Mouse (Mus musculus): ENCODE data around the gene Tbc1d22a. TPM values are rescaled to one million over a fixed set of nuclear protein-coding genes. Genes with fewer than 3 reads are reported as not detected.

Gene Tbc1d22a
- polyA plus RNA-seq, 1 experiment = 16.3 TPM

DNA sequence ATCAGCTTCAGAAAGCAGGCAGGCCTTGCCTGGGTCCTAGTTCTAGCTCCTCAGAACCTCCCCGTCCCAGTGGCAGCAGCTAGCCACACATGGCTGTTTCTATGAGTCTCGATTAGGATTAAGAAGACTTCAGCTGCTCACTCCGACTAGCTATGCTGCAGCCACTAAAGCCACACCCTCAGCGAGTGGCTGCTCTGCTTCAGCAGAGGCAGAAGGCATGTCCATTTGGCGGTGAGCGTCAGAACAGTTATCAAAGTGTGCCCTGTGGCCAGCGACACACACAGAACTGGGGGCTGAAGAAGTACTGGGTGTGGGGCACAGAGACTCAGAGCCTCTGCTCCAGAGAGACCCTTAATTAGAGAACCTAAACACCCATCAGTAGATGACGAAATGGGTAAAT, 210.7 kb downstream of the Tbc1d22a start:
- 71% methylated on average over 8 of the region's 8 CpGs for WGBS
- TF ChIP-seq CTCF (IDR thresholded peaks at IDR 0.05; ENCODE audit: control insufficient read depth, insufficient read depth, low read length) (no peak), POLR2A (IDR thresholded peaks at IDR 0.05; ENCODE audit: borderline replicate concordance, control insufficient read depth, low read depth, low read length) (no peak)
- no peak overlapping the region for H3K4me3 ChIP-seq (replicated peaks; ENCODE audit: control insufficient read depth, low read depth, low read length)
- peaks cover 2% of the 10 kb centered on the region; the same call in 1 of the 2 replicates for H3K4me1 ChIP-seq (ENCODE audit: control insufficient read depth, insufficient read depth, low read length)
- no peak overlapping the region for H3K27ac ChIP-seq (ENCODE audit: control insufficient read depth, insufficient read depth, low read depth, low read length, poor library complexity)

DNA sequence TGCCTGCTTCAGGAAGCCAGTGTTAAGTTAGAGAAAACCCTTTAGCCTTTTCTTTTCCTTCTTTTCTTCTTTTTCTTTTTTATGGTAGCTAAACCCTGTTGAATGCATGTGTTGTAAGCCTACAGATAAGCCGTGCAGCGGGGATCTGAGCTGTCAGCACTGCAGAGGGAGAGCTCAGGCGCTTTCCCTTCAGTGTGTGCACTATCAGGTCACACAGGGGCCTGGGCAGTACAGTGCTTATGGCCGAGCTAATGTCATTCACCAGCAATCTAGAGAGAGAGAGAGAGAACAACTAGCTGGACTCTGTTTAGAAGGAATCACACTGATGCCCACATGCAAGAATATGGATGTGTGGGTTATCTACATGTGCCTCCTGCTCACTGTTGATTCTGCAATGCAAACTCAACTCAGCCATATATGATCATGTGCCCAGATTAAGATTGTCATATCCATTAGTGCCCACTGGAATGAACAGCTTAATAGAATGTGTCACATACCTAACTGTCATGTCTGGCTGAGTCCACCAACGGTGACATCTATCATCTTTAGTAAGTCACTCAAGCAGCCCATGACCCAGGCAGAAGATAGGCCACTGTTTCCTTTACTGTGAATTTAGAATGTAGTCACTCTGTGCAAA, 212.2 kb downstream of the Tbc1d22a start:
- TF ChIP-seq POLR2A (IDR thresholded peaks at IDR 0.05; ENCODE audit: borderline replicate concordance, control insufficient read depth, low read depth, low read length) (no peak), CTCF (IDR thresholded peaks at IDR 0.05; ENCODE audit: control insufficient read depth, insufficient read depth, low read length) (no peak)
- WGBS = 80% methylated on average over 5 of the region's 5 CpGs

DNA sequence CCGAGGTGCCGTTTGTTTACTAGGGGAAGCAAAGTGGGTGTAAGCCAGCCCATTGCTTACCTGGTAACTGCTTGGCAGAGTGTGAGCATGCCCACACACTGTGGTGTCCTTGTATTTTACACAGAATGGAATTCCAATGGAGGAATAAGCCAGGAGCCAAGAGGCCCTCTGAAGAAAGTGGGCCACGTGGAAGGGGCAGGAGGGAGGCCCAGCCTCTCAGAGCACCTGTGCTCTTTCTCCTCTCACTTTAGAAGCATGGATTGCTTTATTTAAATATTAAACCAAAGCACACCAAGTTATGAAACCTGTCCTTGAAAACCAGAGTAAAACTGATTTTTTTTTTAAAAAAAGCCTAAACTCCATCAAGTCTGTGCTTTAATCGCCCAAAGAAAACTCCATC, 213.2 kb downstream of the Tbc1d22a start:
- no peak overlapping the region for H3K27ac ChIP-seq (ENCODE audit: control insufficient read depth, insufficient read depth, low read depth, low read length, poor library complexity)
- peaks cover 2% of the 10 kb centered on the region; the same call in 1 of the 2 replicates for H3K4me1 ChIP-seq (ENCODE audit: control insufficient read depth, insufficient read depth, low read length)
- no peak overlapping the region for H3K4me3 ChIP-seq (replicated peaks; ENCODE audit: control insufficient read depth, low read depth, low read length)
- WGBS = 83% methylated on average over 4 of the region's 4 CpGs
- TF ChIP-seq POLR2A (IDR thresholded peaks at IDR 0.05; ENCODE audit: borderline replicate concordance, control insufficient read depth, low read depth, low read length) = no peak
- no peak for TF ChIP-seq CTCF (IDR thresholded peaks at IDR 0.05; ENCODE audit: control insufficient read depth, insufficient read depth, low read length)

More for the DNA sequence above, 212.2 kb downstream of the Tbc1d22a start:
- no peak overlapping the region for H3K27ac ChIP-seq (ENCODE audit: control insufficient read depth, insufficient read depth, low read depth, low read length, poor library complexity)
- H3K4me1 ChIP-seq (ENCODE audit: control insufficient read depth, insufficient read depth, low read length) = peaks cover 2% of the 10 kb centered on the region; the same call in 1 of the 2 replicates
- no peak overlapping the region for H3K4me3 ChIP-seq (replicated peaks; ENCODE audit: control insufficient read depth, low read depth, low read length)

GRCm38 (mm10) chr15:86428496-86428895, 214.2 kb downstream of the Tbc1d22a start:
- no peak overlapping the region for H3K4me3 ChIP-seq (replicated peaks; ENCODE audit: control insufficient read depth, low read depth, low read length)
- no peak overlapping the region for H3K27ac ChIP-seq (ENCODE audit: control insufficient read depth, insufficient read depth, low read depth, low read length, poor library complexity)
- peaks cover 2% of the 10 kb centered on the region; the same call in 1 of the 2 replicates for H3K4me1 ChIP-seq (ENCODE audit: control insufficient read depth, insufficient read depth, low read length)
- WGBS = 84% methylated on average over 5 of the region's 5 CpGs
- TF ChIP-seq CTCF (IDR thresholded peaks at IDR 0.05; ENCODE audit: control insufficient read depth, insufficient read depth, low read length) (no peak), POLR2A (IDR thresholded peaks at IDR 0.05; ENCODE audit: borderline replicate concordance, control insufficient read depth, low read depth, low read length) (no peak)

DNA sequence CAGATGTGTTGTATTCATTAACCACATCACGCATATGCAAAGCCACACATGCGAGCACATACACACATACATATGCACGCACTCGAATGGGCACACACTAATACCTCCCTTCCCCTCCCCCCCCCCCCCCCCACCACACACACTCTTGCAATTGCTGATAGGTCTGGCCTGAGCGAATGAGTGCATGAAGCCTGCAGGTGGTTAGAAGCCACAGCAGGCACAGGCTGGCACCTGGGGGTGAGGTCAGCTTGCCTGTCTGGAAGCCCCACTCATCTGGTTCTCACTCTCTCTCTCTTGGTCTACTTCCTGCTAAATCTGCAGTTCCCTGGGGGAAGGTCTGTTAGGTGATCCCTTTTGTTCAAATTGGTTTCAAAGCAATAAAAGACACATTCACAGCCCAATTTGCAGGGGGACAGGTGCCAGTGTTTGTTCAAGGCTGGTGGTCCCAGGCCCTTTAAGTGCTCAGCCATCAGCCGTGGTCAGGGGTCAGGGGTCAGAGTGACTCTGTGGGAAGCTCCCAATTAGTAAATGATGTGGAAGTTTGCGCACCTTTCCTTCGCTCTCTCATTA, 215.6 kb downstream of the Tbc1d22a start:
- WGBS = 84% methylated on average over 8 of the region's 8 CpGs
- Histone ChIP-seq H3K4me1 (ENCODE audit: control insufficient read depth, insufficient read depth, low read length) (peaks cover 2% of the 10 kb centered on the region; the same call in 1 of the 2 replicates), H3K27ac (ENCODE audit: control insufficient read depth, insufficient read depth, low read depth, low read length, poor library complexity) (no peak overlapping the region), H3K4me3 (replicated peaks; ENCODE audit: control insufficient read depth, low read depth, low read length) (no peak overlapping the region)
- TF ChIP-seq POLR2A (IDR thresholded peaks at IDR 0.05; ENCODE audit: borderline replicate concordance, control insufficient read depth, low read depth, low read length) (no peak), CTCF (IDR thresholded peaks at IDR 0.05; ENCODE audit: control insufficient read depth, insufficient read depth, low read length) (no peak)

GRCm38 (mm10) chr15:86431539-86432080, 217.4 kb downstream of the Tbc1d22a start:
- Histone ChIP-seq H3K4me3 (replicated peaks; ENCODE audit: control insufficient read depth, low read depth, low read length) (no peak overlapping the region), H3K27ac (ENCODE audit: control insufficient read depth, insufficient read depth, low read depth, low read length, poor library complexity) (no peak overlapping the region), H3K4me1 (ENCODE audit: control insufficient read depth, insufficient read depth, low read length) (no peaks in the 10 kb centered on the region)
- TF ChIP-seq CTCF (IDR thresholded peaks at IDR 0.05; ENCODE audit: control insufficient read depth, insufficient read depth, low read length) = no peak
- TF ChIP-seq POLR2A (IDR thresholded peaks at IDR 0.05; ENCODE audit: borderline replicate concordance, control insufficient read depth, low read depth, low read length) = no peak
- WGBS = 90% methylated on average over 11 of the region's 11 CpGs

- TF ChIP-seq CTCF (IDR thresholded peaks at IDR 0.05; ENCODE audit: control insufficient read depth, insufficient read depth, low read length) = no peak
- Histone ChIP-seq H3K4me1 (ENCODE audit: control insufficient read depth, insufficient read depth, low read length) (no peaks in the 10 kb centered on the region), H3K4me3 (replicated peaks; ENCODE audit: control insufficient read depth, low read depth, low read length) (no peak overlapping the region)
Observed at GRCm38 (mm10) chr15:86432791-86433190, 218.5 kb downstream of the Tbc1d22a start.

DNA sequence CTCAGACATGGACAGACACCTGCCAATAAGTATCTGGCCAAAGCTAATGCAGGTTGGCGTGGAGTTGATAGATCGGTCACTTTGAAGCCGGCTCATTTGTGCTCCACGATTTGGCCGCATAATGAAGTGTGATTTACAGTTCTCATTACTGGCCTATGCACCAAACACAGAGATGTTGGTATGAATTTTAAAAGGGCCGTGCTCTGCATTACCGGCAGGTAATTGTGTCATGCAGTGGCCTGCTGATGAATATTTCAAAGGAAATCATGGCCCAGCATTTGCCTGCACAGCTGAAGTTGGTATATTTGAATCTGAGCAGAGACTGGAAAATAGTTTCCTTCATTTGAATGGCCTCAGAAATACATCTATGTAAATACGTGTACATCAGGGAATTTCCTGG, 219.1 kb downstream of the Tbc1d22a start:
- 89% methylated on average over 8 of the region's 8 CpGs for WGBS
- TF ChIP-seq POLR2A (IDR thresholded peaks at IDR 0.05; ENCODE audit: borderline replicate concordance, control insufficient read depth, low read depth, low read length) = no peak
- no peak for TF ChIP-seq CTCF (IDR thresholded peaks at IDR 0.05; ENCODE audit: control insufficient read depth, insufficient read depth, low read length)
- H3K27ac ChIP-seq (ENCODE audit: control insufficient read depth, insufficient read depth, low read depth, low read length, poor library complexity) = no peak overlapping the region

More at GRCm38 (mm10) chr15:86432791-86433190, 218.5 kb downstream of the Tbc1d22a start:
- H3K27ac ChIP-seq (ENCODE audit: control insufficient read depth, insufficient read depth, low read depth, low read length, poor library complexity) = no peak overlapping the region

More for the DNA sequence above, 219.1 kb downstream of the Tbc1d22a start:
- Histone ChIP-seq H3K4me1 (ENCODE audit: control insufficient read depth, insufficient read depth, low read length) (no peaks in the 10 kb centered on the region), H3K4me3 (replicated peaks; ENCODE audit: control insufficient read depth, low read depth, low read length) (no peak overlapping the region)

Data from bone marrow, adult 2 months (tissue).